Mouse (Mus musculus): ENCODE results near the gene Cox6a2. TPM values are rescaled to one million over a fixed set of nuclear protein-coding genes. Genes with fewer than 3 reads are reported as not detected.
"Not testable (repeated sequence)": the region's sequence is repeated elsewhere in the genome, so short reads cannot be mapped to it uniquely, and the experiment has no call there.

Cox6a2 gene
- total RNA-seq, 2 experiments from 2014 or later: 2,762 to 2,913 TPM

- no peak for DNase-seq
Measured at GRCm38 (mm10) chr7:128235481-128235880, 29.3 kb upstream of the Cox6a2 start.

- no peak for DNase-seq
Measured at GRCm38 (mm10) chr7:128234796-128235195, 28.6 kb upstream of the Cox6a2 start.

GRCm38 (mm10) chr7:128231741-128232140, 25.6 kb upstream of the Cox6a2 start:
- no peak for DNase-seq

- DNase-seq: no peak
Measured at GRCm38 (mm10) chr7:128220936-128221335, 14.7 kb upstream of the Cox6a2 start.

GRCm38 (mm10) chr7:128219952-128220351, 13.8 kb upstream of the Cox6a2 start:
- no peak for DNase-seq

- DNase-seq: no peak
Measured at GRCm38 (mm10) chr7:128209826-128210225, 3.6 kb upstream of the Cox6a2 start.

GRCm38 (mm10) chr7:128208187-128208586, 2.0 kb upstream of the Cox6a2 start:
- peak; percentile 47 to 81 for DNase-seq

GRCm38 (mm10) chr7:128205695-128206094, 492 bp downstream of the Cox6a2 start:
- DNase-seq: no peak

GRCm38 (mm10) chr7:128204179-128204578, 2.0 kb downstream of the Cox6a2 start:
- no peak for DNase-seq

- DNase-seq: peak; percentile 32 to 41
Measured at GRCm38 (mm10) chr7:128203071-128203470, 3.1 kb downstream of the Cox6a2 start.

- DNase-seq: no peak
Measured at GRCm38 (mm10) chr7:128201607-128202006, 4.6 kb downstream of the Cox6a2 start.

GRCm38 (mm10) chr7:128181691-128182090, 24.5 kb downstream of the Cox6a2 start:
- DNase-seq: no peak

- no peak for DNase-seq
Measured at GRCm38 (mm10) chr7:128180546-128180945, 25.6 kb downstream of the Cox6a2 start.

GRCm38 (mm10) chr7:128180126-128180525, 26.1 kb downstream of the Cox6a2 start:
- DNase-seq: no peak

GRCm38 (mm10) chr7:128178385-128178784, 27.8 kb downstream of the Cox6a2 start:
- no peak for DNase-seq

- DNase-seq: no peak
Measured at GRCm38 (mm10) chr7:128169996-128170395, 36.2 kb downstream of the Cox6a2 start.

- DNase-seq: no peak
Measured at GRCm38 (mm10) chr7:128166391-128166790, 39.8 kb downstream of the Cox6a2 start.

- DNase-seq: no peak
Measured at GRCm38 (mm10) chr7:128164001-128164400, 42.2 kb downstream of the Cox6a2 start.

GRCm38 (mm10) chr7:128158688-128159354, 47.4 kb downstream of the Cox6a2 start:
- DNase-seq: not testable (repeated sequence)

Other genes starting within 250 kb of the Cox6a2 start
- 100 to 1,000 TPM; 108 to 156 TPM for gene Fus, start 238.9 kb downstream of the Cox6a2 start, total RNA-seq (2021)
- gene Pycard, start 212.5 kb downstream of the Cox6a2 start, total RNA-seq (2021): 10 to 100 TPM in 1 of 2 experiments, 1 to 10 TPM in 1; 9.0 to 10.5 TPM
- gene Trim72, start 202.4 kb downstream of the Cox6a2 start, total RNA-seq (2021): 100 to 1,000 TPM; 279 to 317 TPM
- 1 to 10 TPM; 5.4 to 6.0 TPM for gene Itgam, start 143.7 kb downstream of the Cox6a2 start, total RNA-seq (2021)
- not detected for gene Gm49368, start 143.7 kb downstream of the Cox6a2 start, total RNA-seq (2021)
- gene Itgax, start 76.8 kb downstream of the Cox6a2 start, total RNA-seq (2021): under 1 TPM; 0.30 to 0.51 TPM
- not detected for gene Itgad, start 52.0 kb downstream of the Cox6a2 start, total RNA-seq (2021)
- 1 to 10 TPM; 7.4 to 8.6 TPM for gene Armc5, start 31.0 kb upstream of the Cox6a2 start, total RNA-seq (2021)
- 1 to 10 TPM; 2.6 to 2.8 TPM for gene 9130023H24Rik, start 31.6 kb upstream of the Cox6a2 start, total RNA-seq (2021)
- gene Tgfb1i1, start 40.4 kb upstream of the Cox6a2 start, total RNA-seq (2021): 10 to 100 TPM; 13.2 to 13.8 TPM
- gene Slc5a2, start 59.3 kb upstream of the Cox6a2 start, total RNA-seq (2021): not detected
- gene BC017158, start 91.8 kb upstream of the Cox6a2 start, total RNA-seq (2021): 1 to 10 TPM; 5.4 to 5.6 TPM
- gene Rgs10, start 212.4 kb upstream of the Cox6a2 start, total RNA-seq (2021): 10 to 100 TPM; 10.8 to 13.4 TPM

Measured in heart, adult 18-20 months (tissue).